Mouse (Mus musculus) intestine, embryonic 14.5 days (tissue): ENCODE measurements around the gene Vps11. TPM values are rescaled to one million over a fixed set of nuclear protein-coding genes. Genes with fewer than 3 reads are reported as not detected.

Experiments used
- ATAC-seq: fragments of 200-750 bp; cut with Nextera tagmentation; replicated peaks from 2 replicates; pipeline ENCODE4 v1.8.0; 2017; ENCODE audit warnings: low read depth, moderate number of reproducible peaks, moderate TSS enrichment, moderate library complexity; ENCODE audit not compliant: low FRiP score, low TSS enrichment
- DNase-seq: peaks from one replicate; pipeline ENCODE4 v3.0.0-alpha.2; 2018; ENCODE audit warnings: low spot score
- H3K27ac ChIP-seq: fragments of 300-500 bp; sonication (generic); 2 replicates; pipeline ENCODE4 v1.5.1; 2014; ENCODE audit warnings: low read depth, mild to moderate bottlenecking, control low read depth
- H3K27me3 ChIP-seq: fragments of 300-500 bp; sonication (generic); replicated peaks from 2 replicates; pipeline ENCODE4 v1.6.1; 2014; ENCODE audit warnings: low read length, control low read depth; ENCODE audit not compliant: control insufficient read depth, insufficient read depth
- H3K36me3 ChIP-seq: fragments of 300-500 bp; sonication (generic); 2 replicates; pipeline ENCODE4 v1.6.1; 2014; ENCODE audit warnings: low read length, control low read depth; ENCODE audit not compliant: control insufficient read depth, insufficient read depth
- H3K4me1 ChIP-seq: fragments of 300-500 bp; sonication (generic); replicated peaks from 2 replicates; pipeline ENCODE4 v1.6.1; 2014; ENCODE audit warnings: low read length, control low read depth, mixed read lengths; ENCODE audit not compliant: control insufficient read depth, insufficient read depth
- H3K4me2 ChIP-seq: fragments of 300-500 bp; sonication (generic); 2 replicates; pipeline ENCODE4 v1.6.1; 2014; ENCODE audit warnings: low read length
- H3K4me3 ChIP-seq: fragments of 300-500 bp; sonication (generic); 2 replicates; pipeline ENCODE4 v1.5.1; 2014; ENCODE audit warnings: low read depth, low read length, control low read depth, mixed read lengths
- H3K9ac ChIP-seq: fragments of 300-500 bp; sonication (generic); 2 replicates; pipeline ENCODE4 v1.6.1; 2014; ENCODE audit warnings: mild to moderate bottlenecking, low read length
- H3K9me3 ChIP-seq: fragments of 300-500 bp; sonication (generic); 2 replicates; pipeline ENCODE4 v1.6.1; 2016; ENCODE audit warnings: low read length, control low read depth; ENCODE audit not compliant: control insufficient read depth
- WGBS: fragments of 180-500 bp; shearing (Covaris S2); extraction: QIAGEN DNeasy Blood & Tissue Kit; methylation state at CpG from one replicate; pipeline ENCODE4 v1.1.7; 2014; 5-methylcytosine and 5-hydroxymethylcytosine counted together
- polyA plus RNA-seq: library from polyadenylated mRNA; unstranded; fragments of >200 nt; fragmentation: Nextera tagmentation; extraction: Ambion mirVana; gene quantifications from 2 replicates; pipeline ENCODE4 v1.2.1, GENCODE M21; 2014

The Vps11 gene
- polyA plus RNA-seq, 1 experiment from 2014 or later, result 25.3 TPM

DNA sequence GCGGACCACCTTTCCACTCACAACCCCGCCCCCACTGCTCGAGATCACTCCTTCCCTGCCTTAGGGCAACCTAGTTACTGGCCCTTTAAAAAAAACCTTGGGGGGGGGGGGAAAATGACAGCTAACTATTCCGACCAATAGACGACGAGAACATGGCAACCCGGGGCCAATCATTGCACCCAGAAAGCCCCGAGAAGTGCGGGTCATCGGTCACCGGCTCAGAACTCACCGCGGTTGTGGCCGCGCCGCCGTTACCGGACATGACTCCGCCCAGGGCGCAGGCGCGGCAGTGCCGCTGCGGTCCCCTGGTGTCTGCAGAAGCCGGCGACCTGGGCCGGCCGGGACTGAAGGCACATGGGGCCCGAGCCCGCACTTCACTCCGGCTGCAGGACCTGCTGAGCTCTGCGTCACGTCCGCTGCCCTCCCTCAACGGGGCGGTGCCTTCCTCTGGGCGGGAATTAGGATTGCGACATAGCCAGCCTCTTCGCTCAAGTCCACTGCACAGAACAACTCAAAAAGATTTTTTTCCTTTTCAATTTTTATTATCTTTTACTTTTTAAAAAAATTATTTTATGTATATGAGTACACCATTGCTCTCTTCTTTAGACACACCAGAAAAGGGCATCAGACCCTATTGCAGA is 17.6 kb downstream of the Vps11 start, which contains the start of gene Hmbs:
Gene Hmbs, minus strand, starts transcription at position 448 of the 641 bp plus-strand sequence.
- WGBS, result under 1% methylated on average over 39 of the region's 39 CpGs
- Histone ChIP-seq H3K4me1 (peaks cover 9% of the 10 kb centered on the region), H3K27ac (peak within 1 kb of the TSS; percentile 94), H3K36me3 (peaks cover 33% of the 10 kb centered on the region), H3K9ac (peak within 1 kb of the TSS; percentile 67), H3K9me3 (no peaks in the 10 kb centered on the region), H3K4me2 (peak within 1 kb of the TSS; percentile 68), H3K4me3 (peak within 1 kb of the TSS; percentile 63), H3K27me3 (no peaks in the 10 kb centered on the region)
- DNase-seq (peak; percentile 97), ATAC-seq (peak; percentile 97)

DNA sequence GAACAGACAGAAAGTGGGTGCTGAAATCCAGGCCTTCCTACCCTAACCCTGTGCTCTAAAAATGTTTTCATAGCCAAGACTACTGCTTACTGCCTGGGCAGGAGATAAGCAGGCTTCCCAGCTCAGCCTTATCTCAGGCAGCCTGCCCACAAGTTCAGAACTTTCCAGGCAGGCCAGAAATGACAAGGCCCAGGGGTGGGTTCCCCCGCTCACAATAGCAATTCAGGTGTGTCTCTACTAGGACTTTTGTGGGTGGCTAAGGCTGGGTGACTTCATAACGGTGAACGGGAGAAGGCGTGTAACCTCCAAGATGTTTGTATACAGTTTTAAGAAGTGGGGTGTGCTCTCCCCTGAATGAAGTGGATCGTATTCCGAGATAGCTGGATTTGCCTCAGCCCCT is 18.2 kb downstream of the Vps11 start:
- no peak for ATAC-seq
- H3K4me1 ChIP-seq, result peaks cover 9% of the 10 kb centered on the region
- H3K36me3 ChIP-seq, result peaks cover 33% of the 10 kb centered on the region
- no peaks in the 10 kb centered on the region for H3K9me3 ChIP-seq
- peak overlapping the region; percentile 63 for H3K4me3 ChIP-seq
- peak overlapping the region; percentile 68 for H3K4me2 ChIP-seq
- H3K27ac ChIP-seq, result peak overlapping the region; percentile 94; the same call in 1 of the 2 replicates
- DNase-seq, result peak; percentile 56
- no peaks in the 10 kb centered on the region for H3K27me3 ChIP-seq
- peak overlapping the region; percentile 67 for H3K9ac ChIP-seq
- 8% methylated on average over 6 of the region's 6 CpGs for WGBS

DNA sequence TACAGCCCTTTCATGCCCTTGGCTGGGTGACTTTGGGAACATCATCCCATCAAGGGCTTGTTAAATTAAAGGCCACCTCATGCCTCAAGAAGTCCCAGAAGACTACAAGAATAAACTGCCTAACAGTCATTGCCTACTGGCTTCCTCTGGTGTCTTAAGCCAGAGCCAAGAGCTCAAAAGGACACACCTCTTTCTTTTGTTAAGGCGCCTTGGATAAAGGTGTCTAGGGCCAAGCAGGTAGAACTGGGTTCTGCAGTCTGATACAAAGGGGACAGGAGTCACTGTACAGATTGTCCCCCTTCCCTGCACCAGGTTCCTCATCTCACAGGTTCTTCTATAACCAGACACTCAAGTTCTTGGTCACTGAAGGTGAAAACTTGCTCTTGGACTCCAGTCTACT is 18.9 kb downstream of the Vps11 start:
- H3K9me3 ChIP-seq, result no peaks in the 10 kb centered on the region
- ATAC-seq (no peak), DNase-seq (no peak)
- H3K36me3 ChIP-seq, result peaks cover 28% of the 10 kb centered on the region
- H3K9ac ChIP-seq, result no peak overlapping the region
- H3K27me3 ChIP-seq, result no peaks in the 10 kb centered on the region
- H3K4me1 ChIP-seq, result peaks cover 9% of the 10 kb centered on the region
- H3K4me2 ChIP-seq, result peak overlapping the region; percentile 68
- 0 out of 2 replicates have a peak overlapping the region, but pooled peaks have one; percentile 29 for H3K27ac ChIP-seq
- 86% methylated on average over 1 of the region's 1 CpGs for WGBS
- H3K4me3 ChIP-seq, result no peak overlapping the region

DNA sequence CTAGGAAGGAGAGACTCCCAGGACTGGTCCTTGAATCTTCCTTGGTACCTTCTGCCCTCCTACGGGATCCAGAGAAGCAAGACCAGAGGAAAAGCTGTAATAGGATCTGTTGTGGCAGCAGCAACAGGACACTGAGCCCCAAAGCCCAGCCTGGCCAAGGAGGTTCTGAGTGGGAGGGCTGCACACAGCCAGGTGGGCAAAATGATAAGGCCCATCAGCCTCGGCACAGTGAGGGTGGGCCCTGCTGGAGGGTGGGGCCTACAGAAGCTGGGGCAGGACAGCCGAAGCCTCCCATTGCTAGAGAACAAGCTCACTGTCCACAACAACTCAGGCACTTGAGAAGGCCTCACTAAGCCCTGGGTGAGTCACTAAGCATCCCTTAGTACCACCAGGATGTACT is 19.3 kb downstream of the Vps11 start:
- Histone ChIP-seq H3K27me3 (no peaks in the 10 kb centered on the region), H3K9me3 (no peaks in the 10 kb centered on the region), H3K4me1 (peaks cover 13% of the 10 kb centered on the region), H3K4me3 (no peak overlapping the region), H3K4me2 (no peak overlapping the region), H3K27ac (no peak overlapping the region), H3K9ac (no peak overlapping the region), H3K36me3 (peaks cover 28% of the 10 kb centered on the region)
- WGBS, result 63% methylated on average over 3 of the region's 3 CpGs
- DNase-seq, result no peak
- ATAC-seq, result no peak

DNA sequence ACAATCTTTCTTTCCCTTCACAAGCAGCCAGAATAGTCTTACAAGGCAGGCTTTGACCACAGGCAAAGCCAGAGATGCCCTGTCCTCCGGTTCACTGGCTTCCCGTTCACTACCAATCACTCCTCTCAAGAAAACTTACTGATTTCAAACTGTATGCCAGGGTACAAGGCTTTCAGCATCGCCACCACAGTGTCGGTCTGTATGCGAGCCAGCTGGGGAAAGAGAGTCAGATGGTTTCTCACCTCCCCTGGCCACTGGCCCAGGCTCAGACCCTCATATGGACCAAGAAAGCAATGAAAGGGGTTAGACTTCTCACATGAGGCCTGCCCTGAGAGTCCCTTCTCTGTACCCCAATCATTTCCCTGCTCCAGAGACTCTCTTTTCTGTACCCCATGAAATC is 20.0 kb downstream of the Vps11 start:
- Histone ChIP-seq H3K9me3 (no peaks in the 10 kb centered on the region), H3K9ac (no peak overlapping the region), H3K4me1 (peaks cover 20% of the 10 kb centered on the region), H3K4me3 (no peak overlapping the region), H3K27ac (no peak overlapping the region), H3K36me3 (peaks cover 28% of the 10 kb centered on the region), H3K27me3 (no peaks in the 10 kb centered on the region), H3K4me2 (no peak overlapping the region)
- 90% methylated on average over 5 of the region's 5 CpGs for WGBS
- ATAC-seq (no peak), DNase-seq (no peak)

DNA sequence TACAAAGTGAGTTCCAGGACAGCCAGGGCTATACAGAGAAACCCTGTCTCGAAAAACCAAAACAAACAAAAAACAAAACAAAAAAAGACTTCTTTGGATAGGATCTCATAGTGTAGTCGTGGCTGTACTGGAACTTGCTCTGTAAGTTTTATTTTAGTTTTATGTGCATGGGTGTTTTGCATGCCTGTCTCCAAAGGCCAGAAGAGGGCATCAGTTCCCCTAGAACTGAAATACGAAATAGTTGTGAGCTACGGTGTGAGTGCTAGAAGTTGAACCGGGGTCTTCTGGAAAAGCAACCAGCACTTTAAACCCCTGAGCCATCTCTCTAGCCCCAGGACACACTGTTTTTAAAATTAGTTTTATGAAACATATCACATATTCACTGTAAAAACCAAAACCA is 22.9 kb downstream of the Vps11 start:
- ATAC-seq (no peak), DNase-seq (no peak)
- Histone ChIP-seq H3K9me3 (no peaks in the 10 kb centered on the region), H3K4me3 (no peak overlapping the region), H3K27ac (no peak overlapping the region), H3K4me1 (peaks cover 20% of the 10 kb centered on the region), H3K36me3 (peaks cover 31% of the 10 kb centered on the region), H3K9ac (no peak overlapping the region), H3K27me3 (no peaks in the 10 kb centered on the region), H3K4me2 (no peak overlapping the region)
- 88% methylated on average over 5 of the region's 5 CpGs for whole genome bisulfite sequencing

DNA sequence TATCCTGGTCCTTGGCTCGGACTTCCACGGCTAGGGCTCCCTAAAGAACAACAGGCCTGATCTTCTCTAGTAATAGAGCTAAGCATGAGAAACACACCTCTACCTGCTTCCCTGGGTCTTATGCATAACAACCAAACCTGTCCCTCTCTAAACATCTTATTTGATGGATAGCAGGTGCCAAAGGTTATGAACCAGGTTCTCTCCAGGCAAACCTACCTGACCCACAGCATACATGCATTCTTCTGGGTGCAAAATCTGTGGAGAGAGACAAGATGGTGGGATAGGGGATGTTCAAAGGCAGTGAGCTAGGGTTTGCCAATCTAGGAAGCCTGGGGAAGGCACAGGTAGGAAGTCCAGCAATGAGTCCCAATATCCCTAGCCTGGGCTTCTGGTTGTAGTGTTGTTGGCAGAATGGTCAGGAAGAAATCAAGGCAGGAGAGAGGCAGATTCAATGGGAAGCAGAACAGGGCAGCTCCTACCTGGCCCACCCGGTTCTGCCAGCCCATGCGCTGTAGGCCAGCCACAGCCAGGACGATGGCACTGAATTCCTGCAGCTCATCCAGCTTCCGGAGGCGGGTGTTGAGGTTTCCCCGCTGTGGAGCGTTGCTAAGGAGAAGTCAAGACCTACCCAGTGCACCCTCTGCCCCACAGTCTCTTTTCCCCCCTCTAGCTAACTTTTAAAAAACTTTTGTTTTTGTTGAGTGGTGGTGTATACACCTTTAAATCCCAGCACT is 23.9 kb downstream of the Vps11 start:
- WGBS, result 68% methylated on average over 9 of the region's 9 CpGs
- DNase-seq, result no peak
- H3K36me3 ChIP-seq, result peaks cover 41% of the 10 kb centered on the region
- H3K4me2 ChIP-seq, result peak overlapping the region; percentile 72
- H3K4me3 ChIP-seq, result peak overlapping the region; percentile 83
- 0 out of 2 replicates have a peak overlapping the region, but pooled peaks have one; percentile 14 for H3K9ac ChIP-seq
- H3K27me3 ChIP-seq, result no peaks in the 10 kb centered on the region
- H3K9me3 ChIP-seq, result no peaks in the 10 kb centered on the region
- H3K27ac ChIP-seq, result no peak overlapping the region; the same call in 1 of the 2 replicates
- H3K4me1 ChIP-seq, result peaks cover 14% of the 10 kb centered on the region
- no peak for ATAC-seq

DNA sequence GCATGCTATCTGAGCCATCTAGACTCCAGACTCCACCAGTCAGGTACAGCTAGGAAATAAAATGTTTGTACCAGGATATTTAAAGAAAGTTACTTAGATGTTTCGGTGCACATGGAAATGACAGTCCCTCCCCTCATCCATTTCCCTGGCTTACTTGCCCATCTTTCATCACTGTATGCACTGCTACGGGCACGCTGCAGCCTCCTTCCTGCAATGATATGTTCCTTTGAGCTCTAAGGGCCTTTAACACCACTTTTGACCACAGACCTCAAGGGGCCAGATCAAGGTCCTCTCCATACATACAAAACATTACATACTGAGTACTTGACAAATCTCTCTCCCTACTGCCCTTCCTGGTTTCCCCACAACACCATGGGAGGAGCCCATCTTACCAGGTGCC is 24.5 kb downstream of the Vps11 start:
- DNase-seq (no peak), ATAC-seq (no peak)
- Histone ChIP-seq H3K9me3 (no peaks in the 10 kb centered on the region), H3K27ac (no peak overlapping the region), H3K4me1 (peaks cover 11% of the 10 kb centered on the region), H3K4me3 (peak overlapping the region; percentile 83), H3K36me3 (peaks cover 47% of the 10 kb centered on the region), H3K27me3 (no peaks in the 10 kb centered on the region), H3K4me2 (peak overlapping the region; percentile 72), H3K9ac (peak overlapping the region; percentile 96)
- 75% methylated on average over 3 of the region's 3 CpGs for WGBS
